Mouse (Mus musculus): ENCODE results near the gene Pemt.

DNA sequence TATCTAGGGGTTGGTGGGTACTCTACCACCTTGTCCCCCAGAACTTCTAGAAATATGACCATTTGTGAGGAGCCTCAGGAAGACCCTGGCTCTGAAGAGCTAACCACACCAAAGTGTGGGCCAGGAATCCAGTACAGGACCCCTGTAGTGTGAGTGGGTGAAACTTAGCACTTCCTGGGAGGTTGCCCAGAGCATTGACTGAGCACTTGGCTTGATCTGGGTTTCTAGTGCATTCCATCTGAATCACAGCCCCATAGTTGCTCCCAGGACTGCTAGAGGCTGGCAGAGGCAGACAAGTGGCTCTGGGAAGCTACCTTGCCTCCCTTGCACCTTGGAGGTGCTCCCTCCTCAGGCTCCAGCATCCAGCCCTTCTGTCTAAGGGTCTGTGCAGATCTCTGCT, 22.3 kb upstream of the Pemt start:
- no peak for TF ChIP-seq GATA1 (IDR thresholded peaks at IDR 0.05; ENCODE audit: low read length)
- TF ChIP-seq TAL1 (IDR thresholded peaks at IDR 0.05; ENCODE audit: low read length) = no peak
